Mouse (Mus musculus): Measurements from ENCODE around the gene Cpne2.

DNA sequence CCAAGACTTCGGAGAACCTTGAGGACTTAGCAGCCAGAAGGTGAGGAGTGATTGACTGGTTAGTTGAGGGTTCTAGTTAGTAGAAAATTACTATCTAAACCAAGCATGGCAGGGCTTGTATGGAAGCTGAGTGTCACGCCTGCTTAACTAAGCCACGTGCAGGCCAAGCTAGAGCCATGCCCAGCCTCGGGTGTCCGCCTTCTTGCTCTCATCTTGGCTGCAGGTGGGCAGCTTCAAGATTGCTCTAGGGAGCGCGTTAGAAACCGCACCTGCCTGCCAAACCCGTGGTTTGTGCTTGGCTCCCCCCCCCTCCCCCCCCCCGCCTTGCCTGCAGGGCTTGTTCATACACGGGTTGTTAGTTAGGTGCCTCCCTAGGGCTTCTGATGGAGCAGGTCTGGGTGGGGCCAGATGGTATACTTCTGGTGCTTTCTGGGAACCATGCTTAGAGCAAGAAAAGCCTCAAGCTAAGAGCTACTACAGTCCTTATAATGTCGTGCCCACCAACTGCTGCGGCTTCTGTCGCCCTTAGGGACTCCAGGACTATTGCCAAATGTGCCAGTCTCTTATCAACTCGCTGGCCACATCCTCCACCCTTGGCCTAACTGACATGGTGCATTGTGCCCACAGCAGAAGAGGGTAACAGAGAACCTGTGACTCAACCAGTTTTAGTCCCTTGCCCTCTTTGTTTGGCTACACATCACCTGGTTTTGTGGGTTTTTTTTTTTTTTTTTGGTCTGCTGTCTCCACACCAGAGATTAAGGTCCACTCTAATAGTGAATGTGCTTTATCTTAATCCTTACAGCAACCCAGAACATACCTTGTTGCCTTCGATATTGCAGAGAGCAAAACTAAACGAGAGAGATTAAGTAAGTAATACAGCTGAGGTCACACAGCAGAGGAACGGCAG lies 8.4 kb downstream of the Cpne2 start:
- no peak for TF ChIP-seq CTCF (IDR thresholded peaks at IDR 0.05; ENCODE audit: low read depth, low read length)
- TF ChIP-seq POLR2A (IDR thresholded peaks at IDR 0.05; ENCODE audit: insufficient read depth, low read length), result no peak
